22 mouse cellular contexts compared by ENCODE assay signal in the genomic region with DNA sequence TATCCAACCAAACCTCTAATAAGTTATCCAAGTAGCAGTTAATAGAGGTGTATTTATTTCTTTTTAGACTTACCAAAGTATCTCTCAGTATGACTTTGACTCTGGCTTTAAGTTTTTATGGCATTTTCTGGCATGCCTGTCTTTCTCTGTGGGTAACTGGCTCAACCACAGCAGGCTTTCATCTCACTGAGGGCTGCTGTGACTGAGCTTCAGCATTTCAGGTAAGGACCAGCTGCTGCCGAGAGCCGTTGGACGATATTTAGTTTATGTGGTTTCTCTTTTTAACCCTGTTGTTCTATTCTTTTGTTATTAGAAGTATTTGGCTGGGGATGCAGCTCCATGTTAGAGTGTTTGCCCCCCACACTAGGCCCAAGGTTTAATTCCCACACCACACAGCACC. TPM values are rescaled to one million over a fixed set of nuclear protein-coding genes. Genes with fewer than 3 reads are reported as not detected.
DNase-seq lines count a peak whose midpoint lies in the region; TF ChIP-seq lines count a peak whose summit lies in the region.
"Had no signal": no experiment of that assay in that cellular context is flagged by ENCODE, and none has a peak within 500 bp of the region (broad histone marks: within the 10 kb centered on the region; RNA-seq: fewer than 3 reads in every experiment).

No protein-coding gene starts in this region.

- 6% methylated on average over 3 of the region's 3 CpGs for WGBS in thymus, adult 2 months

- DNase-seq in thymus, adult 2 months = peak; percentile 45
- peak; percentile 75 for DNase-seq in thymus, postnatal 0 days (ENCODE audit: low spot score)
- DNase-seq in thymus, postnatal 14 days = peak; percentile 55
- DNase-seq in thymus, postnatal 36 days = peak; percentile 33 to 57
- DNase-seq in kidney, adult 9 months = no peak
- DNase-seq in urinary bladder, adult 18-20 months (ENCODE audit: low spot score in 2 of 2) = no peak
- DNase-seq in embryo, embryonic 11 days = no peak
- DNase-seq in adrenal gland, postnatal 4 days (ENCODE audit: low spot score in 2 of 2) = no peak
- DNase-seq: adrenal gland, adult 2 months; adrenal gland, postnatal 14 days; adrenal gland, postnatal 36 days; cerebellum, adult 11 months; cerebellum, adult 18-20 months; cerebellum, adult 8-10 months; cerebellum, adult 9-11 months; cerebellum, postnatal 14 days; cerebellum, postnatal 36 days; forebrain, postnatal 0 days had no signal

- H3K36me3 ChIP-seq in thymus, adult 2 months (ENCODE audit: control insufficient read depth, insufficient read depth, low read length) = no peaks in the 10 kb centered on the region

- TF ChIP-seq POLR2A in thymus, adult 2 months (IDR thresholded peaks at IDR 0.05; ENCODE audit: control insufficient read depth, extremely low read depth, insufficient read depth, low read length, poor library complexity) = no peak

- H3K27me3 ChIP-seq in thymus, adult 2 months (ENCODE audit: control insufficient read depth, insufficient read depth, low read length) = no peaks in the 10 kb centered on the region
- H3K27me3 ChIP-seq: embryonic facial prominence, embryonic 12.5 days; forebrain, embryonic 13.5 days; forebrain, embryonic 15.5 days had no signal

- H3K4me3 ChIP-seq in thymus, adult 2 months (ENCODE audit: control insufficient read depth, insufficient read depth, low read length) = no peak overlapping the region
- H3K4me3 ChIP-seq: embryonic facial prominence, embryonic 10.5 days; embryonic facial prominence, embryonic 12.5 days; forebrain, embryonic 13.5 days; forebrain, embryonic 15.5 days had no signal

- H3K27ac ChIP-seq in thymus, adult 2 months (ENCODE audit: control insufficient read depth, insufficient read depth, low read length) = peak overlapping the region; percentile 85
- H3K27ac ChIP-seq: embryonic facial prominence, embryonic 10.5 days; embryonic facial prominence, embryonic 12.5 days; forebrain, embryonic 13.5 days; forebrain, embryonic 15.5 days had no signal

- no peak for TF ChIP-seq CTCF in thymus, adult 2 months (IDR thresholded peaks at IDR 0.05; ENCODE audit: borderline replicate concordance, control insufficient read depth, extremely low read depth, insufficient read depth, low read length, poor library complexity)

- peaks cover 31% of the 10 kb centered on the region for H3K4me1 ChIP-seq in thymus, adult 2 months (replicated peaks; ENCODE audit: control insufficient read depth, insufficient read depth, low read length)
- H3K4me1 ChIP-seq: embryonic facial prominence, embryonic 10.5 days; embryonic facial prominence, embryonic 12.5 days; forebrain, embryonic 13.5 days; forebrain, embryonic 15.5 days had no signal

RNA-seq across cellular contexts. Expression of a gene that starts 19.8 kb away (rescaled TPM):
- 4.9 and 6.6 TPM in 2 replicates for polyA plus RNA-seq in thymus, adult 2 months (2012; rRNA removed)
- 3.4 TPM in 2 replicates for polyA plus RNA-seq in thymus, postnatal 0 days (2015; fragmentation: Nextera tagmentation; extraction: Ambion mirVana)
- 1 to 10 TPM; 2.2 to 2.6 TPM for total RNA-seq in adrenal gland, postnatal 4 days (2021)

Comparison
In these comparisons a context has a peak if more than half of its experiments do, and no peak if none do; other contexts are left out.
1. DNase-seq: peak in thymus, adult 2 months (single experiment), thymus, postnatal 0 days (single experiment), thymus, postnatal 14 days (single experiment) and thymus, postnatal 36 days (2 of 2); none in kidney, adult 9 months (single experiment), urinary bladder, adult 18-20 months (0 of 2), embryo, embryonic 11 days (single experiment) and adrenal gland, postnatal 4 days (0 of 2).